Mouse (Mus musculus) embryonic facial prominence, embryonic 12.5 days (tissue): Measurements from ENCODE around the gene Gsdma2. TPM values are rescaled to one million over a fixed set of nuclear protein-coding genes. Genes with fewer than 3 reads are reported as not detected.
A peak's percentile ranks its signal among the peaks of the same experiment; 100 is the strongest.

ENCODE experiments used
- ATAC-seq: fragments of 200-750 bp; cut with Nextera tagmentation; 2 replicates; pipeline ENCODE4 v1.8.0; 2017; ENCODE audit not compliant: insufficient number of reproducible peaks, insufficient read depth, low FRiP score, low TSS enrichment
- H3K27ac ChIP-seq: fragments of 300-500 bp; sonication (generic); 2 replicates; pipeline ENCODE4 v1.5.1; 2016; ENCODE audit warnings: mild to moderate bottlenecking
- H3K27me3 ChIP-seq: fragments of 300-500 bp; sonication (generic); 2 replicates; pipeline ENCODE4 v1.6.1; 2016; ENCODE audit warnings: mild to moderate bottlenecking, moderate library complexity
- H3K36me3 ChIP-seq: fragments of 300-500 bp; sonication (generic); 2 replicates; pipeline ENCODE4 v1.6.1; 2016; ENCODE audit warnings: mild to moderate bottlenecking
- H3K4me1 ChIP-seq: fragments of 300-500 bp; sonication (generic); 2 replicates; pipeline ENCODE4 v1.6.1; 2016
- H3K4me2 ChIP-seq: fragments of 300-500 bp; sonication (generic); replicated peaks from 2 replicates; pipeline ENCODE4 v1.6.1; 2016; ENCODE audit warnings: mild to moderate bottlenecking, moderate library complexity
- H3K4me3 ChIP-seq: fragments of 300-500 bp; sonication (generic); 2 replicates; pipeline ENCODE4 v1.5.1; 2016; ENCODE audit warnings: mild to moderate bottlenecking
- H3K9ac ChIP-seq: fragments of 300-500 bp; sonication (generic); 2 replicates; pipeline ENCODE4 v1.6.1; 2016; ENCODE audit warnings: mild to moderate bottlenecking, moderate library complexity
- H3K9me3 ChIP-seq: fragments of 300-500 bp; sonication (generic); 2 replicates; pipeline ENCODE4 v1.6.1; 2016; ENCODE audit warnings: mild to moderate bottlenecking, moderate library complexity
- WGBS: fragments of 180-500 bp; shearing (Covaris S2); methylation state at CpG from one replicate; pipeline ENCODE4 v1.1.7; 2016; 5-methylcytosine and 5-hydroxymethylcytosine counted together
- polyA plus RNA-seq: library from polyadenylated mRNA; unstranded; fragments of >200 nt; fragmentation: Nextera tagmentation; extraction: Ambion mirVana; gene quantifications from 2 replicates; pipeline ENCODE4 v1.2.1, GENCODE M21; 2016

Gsdma2 gene
- polyA plus RNA-seq, 1 experiment from 2014 or later, result not detected

DNA sequence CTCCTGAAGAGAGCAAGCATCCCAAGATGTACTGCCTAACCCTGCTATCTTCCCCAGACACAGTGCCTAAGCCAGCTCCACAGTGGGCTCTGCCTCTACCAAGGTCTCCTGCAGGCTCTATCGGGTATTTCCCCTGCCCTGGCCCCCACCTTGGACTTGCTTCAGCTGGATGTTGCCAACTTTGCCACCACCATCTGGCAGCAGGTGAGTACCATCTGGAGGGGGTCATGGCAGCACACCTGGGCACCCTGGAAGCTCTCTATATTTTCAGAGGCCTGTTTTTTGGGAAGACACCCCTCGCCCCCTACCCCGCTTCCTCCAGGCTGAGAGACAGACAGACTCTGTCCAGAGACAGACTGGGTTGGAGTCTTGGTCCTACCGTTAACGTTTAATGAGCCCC is 55.8 kb downstream of the Gsdma2 start:
- Histone ChIP-seq H3K36me3 (peaks cover 36% of the 10 kb centered on the region), H3K9ac (no peak overlapping the region), H3K4me1 (peaks cover 5% of the 10 kb centered on the region; the same call in 1 of the 2 replicates), H3K27ac (no peak overlapping the region), H3K4me3 (no peak overlapping the region), H3K27me3 (no peaks in the 10 kb centered on the region), H3K9me3 (no peaks in the 10 kb centered on the region), H3K4me2 (no peak overlapping the region)
- 71% methylated on average over 5 of the region's 5 CpGs for WGBS
- ATAC-seq, result no peak

DNA sequence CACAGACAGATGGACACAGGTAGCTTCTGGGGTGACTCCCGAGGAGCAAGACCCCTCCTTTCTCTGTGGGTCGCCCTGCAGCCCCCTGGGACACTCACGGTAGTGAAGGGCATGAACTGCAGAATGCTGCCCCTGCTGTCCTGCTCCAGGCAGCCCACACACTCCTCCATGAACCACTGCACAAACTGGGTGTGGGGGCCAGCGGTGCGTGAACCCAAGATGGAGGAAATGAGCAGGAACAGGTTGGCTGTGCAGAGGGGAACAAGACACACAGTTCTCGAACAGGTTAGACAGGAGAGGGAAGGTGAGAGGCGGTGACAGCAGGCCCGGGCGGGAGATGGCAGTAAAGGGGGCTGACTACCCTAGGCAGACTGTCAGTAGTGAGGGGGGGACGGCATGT is 58.5 kb downstream of the Gsdma2 start:
- Histone ChIP-seq H3K4me1 (peaks cover 14% of the 10 kb centered on the region; the same call in 1 of the 2 replicates), H3K4me2 (no peak overlapping the region), H3K27ac (no peak overlapping the region), H3K36me3 (peaks cover 61% of the 10 kb centered on the region), H3K4me3 (no peak overlapping the region), H3K9ac (0 out of 2 replicates have a peak overlapping the region, but pooled peaks have one; percentile 10), H3K9me3 (no peaks in the 10 kb centered on the region), H3K27me3 (no peaks in the 10 kb centered on the region)
- 87% methylated on average over 10 of the region's 10 CpGs for WGBS
- ATAC-seq, result no peak

Other genes starting within 250 kb of the Gsdma2 start
- 9.8 and 10.4 TPM in 2 replicates for gene Pgap3, start 246.3 kb upstream of the Gsdma2 start, polyA plus RNA-seq
- 47.4 and 49.4 TPM in 2 replicates for gene Erbb2, start 234.3 kb upstream of the Gsdma2 start, polyA plus RNA-seq
- gene Mien1, start 207.8 kb upstream of the Gsdma2 start, polyA plus RNA-seq, result 78.4 and 85.6 TPM in 2 replicates
- gene Grb7, start 200.4 kb upstream of the Gsdma2 start, polyA plus RNA-seq, result 7.3 and 7.7 TPM in 2 replicates
- gene Ikzf3, start 100.7 kb upstream of the Gsdma2 start, polyA plus RNA-seq, result 0.24 and 0.47 TPM in 2 replicates
- not detected in 2 replicates for gene Zpbp2, start 95.7 kb upstream of the Gsdma2 start, polyA plus RNA-seq
- 62.8 and 64.2 TPM in 2 replicates for gene Ormdl3, start 59.4 kb upstream of the Gsdma2 start, polyA plus RNA-seq
- gene Lrrc3c, start 48.5 kb upstream of the Gsdma2 start, polyA plus RNA-seq, result not detected in 2 replicates
- gene Gm12355, start 21.1 kb upstream of the Gsdma2 start, polyA plus RNA-seq, result 1.1 TPM in 2 replicates
- gene Gsdma3, start 20.4 kb upstream of the Gsdma2 start, polyA plus RNA-seq, result not detected in 2 replicates
- 0.05 TPM in 1 of 2 replicates, not detected in the other for gene Gsdma, start 17.6 kb downstream of the Gsdma2 start, polyA plus RNA-seq
- gene Psmd3, start 35.8 kb downstream of the Gsdma2 start, polyA plus RNA-seq, result 246 and 248 TPM in 2 replicates
- not detected in 2 replicates for gene Csf3, start 54.5 kb downstream of the Gsdma2 start, polyA plus RNA-seq
- 70.4 and 73.6 TPM in 2 replicates for gene Med24, start 82.7 kb downstream of the Gsdma2 start, polyA plus RNA-seq
- gene Thra, start 93.9 kb downstream of the Gsdma2 start, polyA plus RNA-seq, result 29.1 and 34.3 TPM in 2 replicates
- 1.6 and 1.7 TPM in 2 replicates for gene Nr1d1, start 128.6 kb downstream of the Gsdma2 start, polyA plus RNA-seq
- 35.2 and 35.6 TPM in 2 replicates for gene Msl1, start 148.8 kb downstream of the Gsdma2 start, polyA plus RNA-seq
- gene Casc3, start 158.1 kb downstream of the Gsdma2 start, polyA plus RNA-seq, result 53.9 and 54.0 TPM in 2 replicates
- 2.6 and 3.1 TPM in 2 replicates for gene Rapgefl1, start 190.0 kb downstream of the Gsdma2 start, polyA plus RNA-seq
- gene Wipf2, start 216.9 kb downstream of the Gsdma2 start, polyA plus RNA-seq, result 5.0 TPM in 2 replicates